Mouse (Mus musculus): ENCODE measurements at regions not wholly inside any gene's neighbourhood (a gene's known extent, or its start where the extent isn't known, plus 50 kb on each side); places are given as distances from the start of the nearest gene placed in this dataset.
"Not testable (repeated sequence)": the region's sequence is repeated elsewhere in the genome, so short reads cannot be mapped to it uniquely, and the experiment has no call there.

- no peaks in the 10 kb centered on the region for H3K27me3 ChIP-seq
- no peak overlapping the region for H3K27ac ChIP-seq
- H3K4me2 ChIP-seq (replicated peaks) = no peak overlapping the region
- 0 out of 2 replicates have a peak, but pooled peaks cover 6% of the 10 kb centered on the region for H3K4me1 ChIP-seq
- no peak overlapping the region for H3K9ac ChIP-seq
- no peak for ATAC-seq (ENCODE audit: low FRiP score, low read depth)
- H3K4me3 ChIP-seq = no peak overlapping the region
- no peaks in the 10 kb centered on the region for H3K9me3 ChIP-seq
- WGBS = 41% methylated on average over 10 of the region's 10 CpGs
- no peaks in the 10 kb centered on the region for H3K36me3 ChIP-seq
Measured at GRCm38 (mm10) chr13:44657905-44658414, 71.3 kb upstream of the Jarid2 start.

- 53% methylated on average over 6 of the region's 6 CpGs for WGBS
- Histone ChIP-seq H3K4me3 (no peak overlapping the region), H3K9me3 (no peaks in the 10 kb centered on the region), H3K4me2 (replicated peaks) (no peak overlapping the region), H3K27me3 (no peaks in the 10 kb centered on the region), H3K36me3 (no peaks in the 10 kb centered on the region), H3K27ac (no peak overlapping the region), H3K4me1 (0 out of 2 replicates have a peak, but pooled peaks cover 6% of the 10 kb centered on the region), H3K9ac (no peak overlapping the region)
- ATAC-seq (ENCODE audit: low FRiP score, low read depth) = no peak
Measured at GRCm38 (mm10) chr13:44659861-44660260, 69.4 kb upstream of the Jarid2 start.

DNA sequence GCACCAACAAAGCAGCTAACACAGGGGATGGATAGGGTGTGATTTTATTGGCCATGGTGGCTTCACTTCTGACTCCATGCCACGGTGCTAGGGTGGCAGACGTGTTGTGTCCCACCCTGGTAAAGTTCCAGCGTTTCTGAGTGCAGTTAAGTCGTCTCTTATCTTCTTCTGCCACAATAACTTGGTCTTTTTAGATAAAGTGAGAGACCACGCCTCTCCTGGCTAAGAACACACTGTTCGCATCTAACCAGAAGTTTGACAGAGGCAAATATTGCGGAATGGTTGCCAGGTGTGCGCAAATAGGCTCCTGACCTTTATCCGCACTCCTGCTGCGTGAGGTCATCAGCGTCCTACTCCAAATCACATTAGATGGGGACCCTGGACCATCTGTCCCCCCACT is 66.2 kb upstream of the Jarid2 start:
- Histone ChIP-seq H3K9ac (no peak overlapping the region), H3K4me3 (no peak overlapping the region), H3K27me3 (no peaks in the 10 kb centered on the region), H3K36me3 (no peaks in the 10 kb centered on the region), H3K4me1 (0 out of 2 replicates have a peak, but pooled peaks cover 3% of the 10 kb centered on the region), H3K9me3 (no peaks in the 10 kb centered on the region), H3K27ac (no peak overlapping the region), H3K4me2 (replicated peaks) (no peak overlapping the region)
- 74% methylated on average over 11 of the region's 11 CpGs for WGBS
- ATAC-seq (ENCODE audit: low FRiP score, low read depth) = no peak

- Histone ChIP-seq H3K4me1 (no peaks in the 10 kb centered on the region), H3K9me3 (no peaks in the 10 kb centered on the region), H3K36me3 (no peaks in the 10 kb centered on the region), H3K4me2 (replicated peaks) (no peak overlapping the region), H3K9ac (no peak overlapping the region), H3K4me3 (no peak overlapping the region), H3K27ac (no peak overlapping the region), H3K27me3 (no peaks in the 10 kb centered on the region)
- 64% methylated on average over 7 of the region's 7 CpGs for WGBS
- ATAC-seq (ENCODE audit: low FRiP score, low read depth) = no peak
Measured at GRCm38 (mm10) chr13:44663730-44664129, 65.5 kb upstream of the Jarid2 start.

- Histone ChIP-seq H3K27me3 (peaks cover 12% of the 10 kb centered on the region), H3K4me1 (peaks cover 17% of the 10 kb centered on the region), H3K9ac (no peak overlapping the region), H3K4me3 (no peak overlapping the region), H3K27ac (no peak overlapping the region), H3K4me2 (replicated peaks) (no peak overlapping the region), H3K9me3 (no peaks in the 10 kb centered on the region), H3K36me3 (no peaks in the 10 kb centered on the region)
- WGBS = 78% methylated on average over 6 of the region's 6 CpGs
- ATAC-seq (ENCODE audit: low FRiP score, low read depth) = no peak
Measured at GRCm38 (mm10) chr13:44669761-44670160, 59.5 kb upstream of the Jarid2 start.

- H3K4me1 ChIP-seq = peaks cover 17% of the 10 kb centered on the region
- no peaks in the 10 kb centered on the region for H3K36me3 ChIP-seq
- H3K4me2 ChIP-seq (replicated peaks) = peak overlapping the region; percentile 52
- peaks cover 15% of the 10 kb centered on the region for H3K27me3 ChIP-seq
- no peaks in the 10 kb centered on the region for H3K9me3 ChIP-seq
- H3K4me3 ChIP-seq = peak overlapping the region; percentile 16
- H3K9ac ChIP-seq = 0 out of 2 replicates have a peak overlapping the region, but pooled peaks have one; percentile 13
- H3K27ac ChIP-seq = no peak overlapping the region
- WGBS = 11% methylated on average over 20 of the region's 20 CpGs
- ATAC-seq (ENCODE audit: low FRiP score, low read depth) = no peak
Measured at GRCm38 (mm10) chr13:44673337-44673966, 55.8 kb upstream of the Jarid2 start.

- Histone ChIP-seq H3K27ac (no peak overlapping the region), H3K4me3 (peak overlapping the region; percentile 16), H3K36me3 (no peaks in the 10 kb centered on the region), H3K4me2 (replicated peaks) (peak overlapping the region; percentile 52), H3K27me3 (peaks cover 15% of the 10 kb centered on the region), H3K9me3 (no peaks in the 10 kb centered on the region), H3K9ac (no peak overlapping the region), H3K4me1 (peaks cover 17% of the 10 kb centered on the region)
- 20% methylated on average over 12 of the region's 12 CpGs for WGBS
- ATAC-seq (ENCODE audit: low FRiP score, low read depth) = no peak
Measured at GRCm38 (mm10) chr13:44673967-44674357, 55.3 kb upstream of the Jarid2 start.

- Histone ChIP-seq H3K36me3 (no peaks in the 10 kb centered on the region), H3K27me3 (peaks cover 15% of the 10 kb centered on the region), H3K4me1 (peaks cover 17% of the 10 kb centered on the region), H3K27ac (no peak overlapping the region), H3K9ac (no peak overlapping the region), H3K9me3 (no peaks in the 10 kb centered on the region), H3K4me2 (replicated peaks) (no peak overlapping the region), H3K4me3 (no peak overlapping the region)
- no peak for ATAC-seq (ENCODE audit: low FRiP score, low read depth)
- WGBS = 68% methylated on average over 8 of the region's 8 CpGs
Measured at GRCm38 (mm10) chr13:44674926-44675650, 54.2 kb upstream of the Jarid2 start.

- H3K4me1 ChIP-seq = peaks cover 22% of the 10 kb centered on the region
- no peak overlapping the region for H3K9ac ChIP-seq
- peaks cover 15% of the 10 kb centered on the region for H3K27me3 ChIP-seq
- WGBS = 87% methylated on average over 6 of the region's 6 CpGs
- no peak overlapping the region for H3K4me2 ChIP-seq (replicated peaks)
- H3K9me3 ChIP-seq = no peaks in the 10 kb centered on the region
- ATAC-seq (ENCODE audit: low FRiP score, low read depth) = no peak
- H3K36me3 ChIP-seq = no peaks in the 10 kb centered on the region
- H3K27ac ChIP-seq = no peak overlapping the region
- H3K4me3 ChIP-seq = no peak overlapping the region
Measured at GRCm38 (mm10) chr13:44676041-44676440, 53.2 kb upstream of the Jarid2 start.

- peaks cover 22% of the 10 kb centered on the region for H3K4me1 ChIP-seq
- ATAC-seq (ENCODE audit: low FRiP score, low read depth) = no peak
- WGBS = 73% methylated on average over 3 of the region's 3 CpGs
- no peak overlapping the region for H3K27ac ChIP-seq
- H3K9me3 ChIP-seq = no peaks in the 10 kb centered on the region
- H3K36me3 ChIP-seq = no peaks in the 10 kb centered on the region
- no peak overlapping the region for H3K9ac ChIP-seq
- H3K4me3 ChIP-seq = no peak overlapping the region
- H3K4me2 ChIP-seq (replicated peaks) = no peak overlapping the region
- H3K27me3 ChIP-seq = peaks cover 15% of the 10 kb centered on the region
Measured at GRCm38 (mm10) chr13:44678121-44678520, 51.2 kb upstream of the Jarid2 start.

DNA sequence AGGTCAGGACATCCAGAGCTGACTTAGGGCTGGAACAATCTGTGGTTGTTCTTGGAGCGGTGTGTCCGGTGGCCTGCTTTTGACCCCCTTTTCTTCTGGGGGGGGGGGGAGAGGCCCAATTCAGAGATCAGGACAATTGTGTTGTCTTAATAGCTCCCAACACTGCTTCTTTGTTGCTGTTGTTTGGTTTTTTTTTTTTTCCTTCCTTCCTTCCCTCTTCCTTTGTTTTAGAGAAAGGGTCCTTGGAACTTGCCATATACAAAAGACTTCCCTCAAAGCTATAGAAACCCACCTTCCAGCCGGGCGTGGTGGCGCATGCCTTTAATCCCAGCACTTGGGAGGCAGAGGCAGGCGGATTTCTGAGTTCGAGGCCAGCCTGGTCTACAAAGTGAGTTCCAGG is 49.8 kb upstream of the Jarid2 start:
- not testable (repeated sequence) for H3K36me3 ChIP-seq; H3K9ac ChIP-seq; ATAC-seq (ENCODE audit: low FRiP score, low read depth); H3K9me3 ChIP-seq; H3K27ac ChIP-seq; H3K4me2 ChIP-seq (replicated peaks); H3K4me1 ChIP-seq; H3K27me3 ChIP-seq; H3K4me3 ChIP-seq
- WGBS = 98% methylated on average over 7 of the region's 7 CpGs
